Mouse (Mus musculus) adrenal gland, adult 2 months (tissue): ENCODE results near the gene Eif1. TPM values are rescaled to one million over a fixed set of nuclear protein-coding genes. Genes with fewer than 3 reads are reported as not detected.
"Not testable (repeated sequence)": the region's sequence is repeated elsewhere in the genome, so short reads cannot be mapped to it uniquely, and the experiment has no call there.

ENCODE experiments used
- DNase-seq: peaks from one replicate; pipeline ENCODE4 v3.0.0; 2021
- polyA plus RNA-seq: library from polyadenylated mRNA; depleted of rRNA; stranded (reverse); fragments of >200 nt; gene quantifications from 2 replicates; pipeline ENCODE4 v1.2.3, GENCODE M21; 2012
- total RNA-seq, 2 experiments: library from RNA; stranded (reverse); gene quantifications; 2 replicates each; pipeline ENCODE4 v1.2.3; 2021

Gene Eif1
- total and polyA plus RNA-seq, 3 experiments: 121 to 1,252 (median 1,002) TPM

DNA sequence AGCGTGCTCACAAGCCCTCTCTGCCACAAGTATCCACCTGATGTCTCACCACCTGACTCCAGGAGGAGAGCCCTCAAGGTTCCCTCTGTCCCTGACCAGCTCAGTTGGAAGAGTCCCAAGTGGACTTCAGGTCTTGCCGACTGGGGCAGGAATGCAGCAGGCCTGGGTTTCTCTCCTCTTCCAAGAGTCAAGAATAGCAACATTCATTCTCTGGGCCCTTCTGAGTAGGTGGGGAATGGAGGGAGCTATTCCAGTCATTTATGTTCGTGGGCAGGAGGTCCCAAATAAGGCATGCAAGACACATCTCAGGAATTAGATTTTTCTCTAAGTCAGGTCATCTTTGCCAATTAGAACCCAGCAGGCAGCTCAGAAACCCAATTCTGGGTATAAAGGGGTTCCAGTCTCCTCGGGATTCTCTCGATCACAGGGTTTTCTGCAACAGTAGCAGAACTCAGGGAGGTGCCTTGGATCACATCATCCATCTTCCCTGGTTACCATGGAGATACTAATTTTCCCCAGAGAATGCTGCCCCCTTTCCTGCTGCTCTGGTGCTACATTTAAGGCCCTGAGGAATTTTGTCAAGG is 7.5 kb upstream of the Eif1 start:
- DNase-seq: no peak

GRCm38 (mm10) chr11:100313424-100313823 is 6.3 kb upstream of the Eif1 start:
- no peak for DNase-seq

DNA sequence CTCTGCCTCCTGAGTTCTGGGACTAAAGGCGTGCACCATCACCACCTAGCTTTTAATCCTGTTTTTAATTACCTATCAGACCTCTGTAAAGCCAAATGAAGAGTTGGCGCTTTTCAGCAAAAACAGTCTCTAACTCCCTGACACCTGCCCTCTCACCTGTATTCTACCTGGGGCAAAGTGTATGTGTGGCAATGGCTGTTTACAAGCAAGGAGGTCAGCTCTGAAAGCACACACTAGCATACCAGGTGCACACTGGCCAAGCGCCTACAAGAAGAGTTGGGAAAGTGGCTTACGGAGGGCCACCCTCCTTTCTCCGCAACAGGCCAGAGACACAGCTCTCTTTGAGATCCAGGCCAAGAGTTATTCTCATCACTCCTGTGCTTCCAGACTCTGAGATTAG is 4.2 kb upstream of the Eif1 start:
- no peak for DNase-seq

DNA sequence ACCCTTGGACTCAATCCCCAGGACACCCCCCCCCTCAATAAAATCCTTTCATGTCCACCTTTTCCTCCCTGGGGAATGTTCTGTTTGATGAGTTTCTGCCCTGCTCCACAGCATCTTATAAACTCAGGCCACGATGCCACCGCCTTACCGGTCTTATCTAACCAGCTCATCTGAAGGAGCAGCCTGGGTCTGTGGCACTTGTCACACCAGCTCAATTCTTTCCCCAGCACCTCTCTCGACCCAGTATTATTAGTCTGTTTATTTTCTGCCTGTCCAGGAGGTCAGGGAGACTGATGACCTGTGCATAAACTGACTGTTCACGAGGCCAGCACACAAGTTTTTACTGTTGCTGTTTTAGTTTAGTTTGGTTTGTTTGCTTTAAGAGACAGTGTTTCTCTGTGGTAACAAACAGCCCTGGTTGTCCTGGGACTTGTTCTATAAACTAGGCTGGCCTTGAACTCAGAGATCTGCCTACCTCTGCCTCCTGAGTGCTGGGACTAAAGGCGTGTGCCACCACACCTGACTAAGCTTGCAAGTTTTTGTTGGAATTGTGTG is 1.8 kb upstream of the Eif1 start:
- no peak for DNase-seq

DNA sequence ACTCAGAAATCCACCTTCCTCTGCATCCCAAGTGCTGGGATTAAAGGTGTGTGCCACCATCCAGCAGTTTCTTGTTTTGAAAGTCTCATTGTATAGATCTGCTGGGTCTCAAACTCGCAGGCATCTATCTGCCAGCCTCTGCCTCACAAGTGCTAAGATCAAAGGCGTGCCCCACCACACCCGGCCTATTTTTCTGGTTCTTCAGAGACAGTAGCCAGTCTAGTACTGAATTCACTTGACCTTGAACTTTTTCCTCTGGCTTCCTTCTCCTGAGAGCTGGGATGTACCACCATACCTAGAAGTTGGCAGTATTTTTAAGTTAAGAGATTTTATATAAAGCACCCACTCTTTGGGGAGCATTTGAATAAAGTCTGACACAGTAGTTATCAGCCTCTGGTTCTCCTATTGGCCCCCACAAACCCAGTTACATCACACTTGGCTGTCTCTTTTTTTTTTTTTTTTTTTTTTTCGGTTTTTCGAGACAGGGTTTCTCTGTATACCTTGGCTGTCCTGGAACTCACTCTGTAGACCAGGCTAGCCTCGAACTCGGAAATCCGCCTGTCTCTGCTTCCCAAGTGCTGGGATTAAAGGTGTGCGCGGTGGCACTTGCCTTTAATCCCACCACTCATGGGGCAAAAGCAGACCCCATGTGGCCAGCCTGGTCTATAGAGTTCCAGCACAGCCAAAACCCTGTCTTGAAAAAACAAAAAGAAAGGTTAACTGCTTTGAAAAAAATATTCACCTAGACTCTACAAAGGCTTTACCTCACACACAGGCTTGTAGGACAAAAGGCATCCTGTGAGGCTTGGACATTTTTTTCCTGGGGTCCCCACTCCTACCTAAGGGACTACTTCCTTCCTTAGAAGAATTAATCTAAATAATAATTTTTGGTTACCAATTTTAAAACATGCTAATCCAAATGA is 895 bp upstream of the Eif1 start:
- no peak for DNase-seq

DNA sequence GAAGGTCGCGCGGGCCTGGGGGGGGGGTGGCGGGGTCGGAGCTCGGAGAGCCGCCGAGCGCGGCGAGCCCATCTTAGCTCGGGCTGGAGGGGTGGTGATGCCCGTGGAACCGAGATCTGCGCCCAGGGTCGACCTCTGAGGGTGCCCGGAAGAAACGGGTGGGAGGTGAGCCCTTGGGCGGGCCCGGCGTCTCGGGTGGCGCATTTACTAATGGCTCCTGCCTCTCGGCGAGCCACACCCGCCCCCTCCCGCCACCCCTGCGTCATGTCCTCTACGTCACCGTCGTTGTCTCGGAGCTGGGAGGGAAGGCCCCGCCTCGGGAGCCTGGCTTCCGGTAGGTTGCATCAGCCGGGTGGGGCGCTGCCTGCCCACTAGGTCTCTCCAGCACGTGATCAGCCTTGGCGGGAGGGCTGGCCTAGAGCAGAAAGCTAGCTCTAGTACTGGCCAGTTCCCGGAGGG is 516 bp downstream of the Eif1 start:
- peak; percentile 98 for DNase-seq

- not testable (repeated sequence) for DNase-seq
These were observed 1.2 kb downstream of the Eif1 start for GRCm38 (mm10) chr11:100320701-100321410.

DNA sequence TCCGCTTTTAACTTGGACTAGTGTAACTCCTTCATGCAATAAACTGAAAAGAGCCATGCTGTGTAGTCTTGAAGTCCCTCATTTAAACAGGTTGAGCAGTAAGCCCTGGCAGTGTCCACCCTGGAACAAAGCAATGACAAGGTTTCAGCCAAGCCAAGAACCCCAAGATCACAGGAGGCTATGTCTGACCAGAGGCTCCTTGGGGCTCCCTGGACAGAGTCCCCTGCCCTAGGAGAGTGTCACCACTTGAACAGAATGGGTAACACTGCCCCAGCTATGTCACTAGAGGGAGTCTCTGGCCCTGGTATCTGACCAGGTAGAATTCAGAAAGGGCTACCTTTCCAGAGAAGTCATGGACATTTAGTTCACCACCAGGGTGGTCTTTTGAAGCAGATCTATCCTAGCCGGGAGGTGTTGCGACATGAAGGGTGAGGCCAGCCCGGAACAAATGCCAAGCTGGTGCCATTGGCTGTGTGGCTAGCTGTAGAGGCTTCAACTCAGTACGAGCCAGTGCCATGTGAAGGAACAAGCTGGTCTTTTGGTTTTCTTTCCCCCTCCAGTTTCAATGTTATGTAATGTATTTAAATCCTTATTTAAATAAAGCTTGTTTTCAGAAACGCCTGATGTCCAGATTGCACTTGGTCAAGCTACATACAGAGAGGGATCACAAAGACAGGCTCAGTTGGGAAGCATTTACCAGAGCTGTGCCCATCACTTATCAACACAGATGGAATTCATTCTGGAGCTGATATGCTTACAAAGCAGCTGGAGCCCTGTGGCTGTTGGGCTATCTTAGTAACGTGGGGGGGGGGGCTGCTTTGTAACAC is 2.0 kb downstream of the Eif1 start:
- peak; percentile 43 for DNase-seq

GRCm38 (mm10) chr11:100322591-100323258 is 3.0 kb downstream of the Eif1 start:
- no peak for DNase-seq

GRCm38 (mm10) chr11:100323578-100323977 is 3.9 kb downstream of the Eif1 start:
- no peak for DNase-seq

DNA sequence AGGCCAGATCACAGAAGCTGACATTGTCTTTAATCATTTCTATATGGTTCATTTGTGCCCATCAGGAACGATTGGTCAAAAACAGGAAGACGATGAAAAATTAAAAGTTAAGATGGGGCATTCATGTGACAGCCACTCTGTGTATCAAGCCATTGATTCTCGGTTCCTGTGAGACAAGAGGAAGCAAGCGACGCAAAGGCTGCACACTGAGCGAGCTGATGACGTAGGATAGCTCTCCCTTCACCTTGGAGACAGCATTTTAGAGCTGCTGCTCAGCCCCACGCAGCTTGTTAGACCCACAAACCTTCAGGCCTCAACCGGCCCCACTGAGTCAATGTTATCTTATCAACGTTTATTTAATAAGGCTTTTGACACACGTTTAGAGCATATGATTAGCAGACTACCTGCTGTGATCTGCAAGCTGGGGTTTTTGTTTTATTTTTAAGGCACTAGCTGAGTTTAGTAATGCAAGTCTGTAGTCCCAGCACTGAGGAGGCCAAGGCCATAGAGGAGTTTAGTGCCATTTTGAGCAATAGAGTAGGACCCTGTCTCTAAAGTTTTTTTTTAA is 5.5 kb downstream of the Eif1 start:
- DNase-seq: no peak

DNA sequence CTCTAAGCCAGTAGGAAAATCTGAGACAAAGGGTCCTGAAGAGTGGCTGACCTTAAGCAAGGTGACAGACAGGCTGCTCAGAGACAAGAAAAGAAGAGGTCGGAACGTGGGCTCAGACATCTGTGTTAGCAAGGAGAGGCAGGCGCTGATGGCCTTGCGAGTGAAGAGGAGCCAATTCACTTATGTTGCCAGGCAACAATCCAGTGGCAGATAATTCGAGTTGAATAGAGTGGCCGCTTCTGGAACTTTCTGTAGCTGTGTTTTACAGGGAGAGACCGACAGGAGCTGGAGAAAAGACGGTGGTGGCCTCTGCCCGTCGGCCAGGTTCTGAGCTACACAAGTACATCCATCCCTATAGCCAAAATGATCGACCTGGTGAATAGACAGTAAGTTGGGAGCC is 7.6 kb downstream of the Eif1 start:
- no peak for DNase-seq

- DNase-seq: no peak
These were observed 8.1 kb downstream of the Eif1 start for GRCm38 (mm10) chr11:100327761-100328160.

DNA sequence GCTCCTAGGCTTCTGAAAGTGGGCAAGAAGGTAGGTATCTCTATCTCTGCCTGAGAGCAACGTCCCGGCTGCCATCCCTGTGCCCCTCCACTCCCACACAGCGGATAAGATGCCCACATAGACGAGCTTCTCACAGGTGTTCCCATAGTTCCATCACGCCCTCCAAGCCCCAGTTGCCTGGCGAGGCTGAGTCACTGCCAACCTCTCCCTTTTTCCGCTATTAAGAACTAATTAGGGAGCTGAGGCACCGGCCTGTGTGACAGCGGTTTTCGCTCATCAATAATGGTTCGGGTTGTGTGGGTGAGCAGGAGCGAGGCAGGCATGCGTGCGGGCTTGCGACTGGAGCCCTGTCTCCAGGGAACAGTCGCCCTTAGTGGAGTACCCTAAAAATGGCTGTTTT is 10.6 kb downstream of the Eif1 start:
- no peak for DNase-seq

- DNase-seq: not testable (repeated sequence)
These were observed 11.2 kb downstream of the Eif1 start for GRCm38 (mm10) chr11:100330816-100331375.

- DNase-seq: no peak
These were observed 13.3 kb downstream of the Eif1 start for GRCm38 (mm10) chr11:100332766-100333515.

DNA sequence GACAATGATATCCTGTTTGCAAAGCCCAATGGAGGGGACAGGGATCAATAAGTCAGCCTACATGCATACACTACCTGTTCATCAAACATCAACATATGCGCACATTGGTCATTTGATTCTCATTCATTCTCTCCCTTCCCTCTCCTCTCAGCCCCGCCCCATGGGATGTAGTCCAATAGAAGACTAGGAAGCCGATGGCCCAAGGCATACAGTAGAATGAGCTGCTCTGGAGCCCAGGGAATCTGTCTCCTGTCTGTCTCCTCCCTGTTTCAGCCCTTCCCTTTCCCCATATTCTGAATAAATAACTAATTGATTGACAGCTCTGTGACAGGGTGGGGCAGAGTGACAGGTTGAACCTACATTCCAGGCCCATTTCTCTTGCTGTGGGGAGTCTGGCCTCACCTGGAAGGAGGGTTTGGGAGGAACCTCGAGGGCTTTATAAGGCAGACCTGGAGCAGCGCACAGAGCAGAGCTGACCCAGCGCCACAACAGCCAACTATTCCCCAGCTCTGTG is 14.3 kb downstream of the Eif1 start, which contains the start of gene Gast:
Gast (plus strand) TSS at position 464 of the 514 bp plus-strand sequence.
- no peak for DNase-seq

DNA sequence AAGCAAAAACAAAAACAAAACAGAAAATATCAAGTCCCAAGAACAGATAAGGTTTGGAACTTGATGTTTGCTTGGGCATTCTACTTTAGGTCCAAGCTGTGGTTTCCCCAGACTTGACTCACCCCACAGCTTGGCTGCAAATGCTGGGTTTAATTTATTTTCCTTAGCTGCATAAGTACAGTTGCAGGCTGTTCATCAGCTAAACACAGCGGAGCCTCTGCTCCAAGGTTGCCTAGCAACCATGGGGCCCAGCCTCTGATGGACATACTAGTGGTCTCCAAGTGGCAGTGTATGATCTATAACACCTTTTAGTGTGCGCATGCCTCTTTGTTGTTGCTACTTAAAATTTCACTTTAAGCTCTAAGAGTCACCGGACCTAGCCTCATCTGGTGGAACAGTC is 16.0 kb downstream of the Eif1 start:
- DNase-seq: no peak

DNA sequence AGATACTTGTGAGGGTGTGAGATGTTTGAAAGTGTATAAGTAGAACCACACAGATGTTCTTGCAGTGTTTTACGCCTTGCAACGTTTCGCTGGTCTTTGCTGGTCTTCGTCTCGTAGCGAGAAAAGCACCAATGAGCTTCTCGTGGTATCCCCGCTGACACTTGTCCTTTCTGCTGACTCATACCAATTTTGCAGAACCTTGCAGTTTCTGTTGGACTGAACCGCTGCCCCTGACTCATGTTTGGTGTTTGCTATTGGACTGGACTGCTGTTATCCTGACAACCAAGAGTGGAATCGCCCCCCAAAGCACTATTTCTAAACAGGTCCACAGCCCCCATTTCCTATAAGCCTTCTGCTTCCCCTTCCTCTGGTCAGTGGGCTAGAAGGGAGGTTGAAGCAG is 24.6 kb downstream of the Eif1 start:
- no peak for DNase-seq
